Mouse (Mus musculus) left cerebral cortex, postnatal 14 days (tissue): ENCODE measurements around the gene Nup98. TPM values are rescaled to one million over a fixed set of nuclear protein-coding genes. Genes with fewer than 3 reads are reported as not detected.

Experiments
- DNase-seq, 2 experiments: peaks; one replicate each; pipeline ENCODE4 v3.0.0; 2021 to 2022; ENCODE audit warnings: low spot score in 2 of 2, mixed read lengths in 1 of 2
- intact Hi-C: fragments of 180-260 bp; cut with DNase I; formaldehyde crosslinking; loops from one replicate; pipeline ENCODE4 v1.15.1; 2025
- total RNA-seq, 2 experiments: library from RNA; stranded (reverse); gene quantifications; 2 replicates each; pipeline ENCODE4 v1.2.3; 2021

Nup98 gene
- total RNA-seq, 2 experiments from 2014 or later: 32.2 to 37.2 TPM

DNA sequence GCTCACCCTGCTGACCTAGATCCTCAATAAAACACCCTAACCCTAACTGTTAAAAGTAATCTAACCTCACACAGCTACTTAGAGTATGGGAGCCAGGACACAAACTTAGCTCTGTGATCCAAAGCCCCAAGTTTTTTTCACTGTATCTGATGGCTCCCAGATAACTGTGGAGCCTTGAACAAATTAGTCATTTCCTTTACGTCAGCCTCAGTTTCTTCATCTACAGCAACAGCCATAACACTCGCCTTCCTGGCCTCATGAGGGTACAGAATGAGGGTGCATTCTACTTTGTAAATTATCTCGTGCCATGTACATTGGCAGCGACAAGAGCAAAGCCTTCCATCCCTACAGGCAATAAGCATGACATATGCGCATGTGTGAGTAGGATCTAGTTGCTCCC lies 32.4 kb upstream of the Nup98 start:
- DNase-seq: no peak
- intact Hi-C loops: loop anchor here (10.0 kb wide), 1 partner anchor 588 kb away; no protein-coding TSS in a partner anchor

DNA sequence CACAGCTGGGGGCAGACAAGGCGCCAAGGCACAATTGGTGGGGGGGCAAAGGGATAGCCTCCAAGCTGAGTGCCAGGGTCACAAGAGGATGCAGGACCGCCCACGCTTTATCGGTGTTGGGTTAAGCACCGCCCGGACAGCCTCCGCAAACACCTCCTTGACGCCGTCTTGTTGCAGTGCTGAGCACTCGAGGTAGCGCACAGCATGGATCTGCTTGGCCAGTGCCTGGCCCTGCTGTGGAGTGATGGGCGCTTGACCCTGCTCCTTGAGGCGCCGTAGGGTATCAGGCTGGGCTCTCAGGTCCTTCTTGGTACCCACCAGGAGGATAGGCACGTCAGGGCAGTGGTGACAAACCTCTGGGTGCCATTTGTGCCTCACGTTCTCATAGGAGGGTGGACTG lies 29.6 kb upstream of the Nup98 start:
- intact Hi-C loops: no loop called here
- DNase-seq: no peak

GRCm38 (mm10) chr7:102238686-102239286 lies 28.8 kb upstream of the Nup98 start:
- DNase-seq: no peak
- intact Hi-C loops: no loop called here

DNA sequence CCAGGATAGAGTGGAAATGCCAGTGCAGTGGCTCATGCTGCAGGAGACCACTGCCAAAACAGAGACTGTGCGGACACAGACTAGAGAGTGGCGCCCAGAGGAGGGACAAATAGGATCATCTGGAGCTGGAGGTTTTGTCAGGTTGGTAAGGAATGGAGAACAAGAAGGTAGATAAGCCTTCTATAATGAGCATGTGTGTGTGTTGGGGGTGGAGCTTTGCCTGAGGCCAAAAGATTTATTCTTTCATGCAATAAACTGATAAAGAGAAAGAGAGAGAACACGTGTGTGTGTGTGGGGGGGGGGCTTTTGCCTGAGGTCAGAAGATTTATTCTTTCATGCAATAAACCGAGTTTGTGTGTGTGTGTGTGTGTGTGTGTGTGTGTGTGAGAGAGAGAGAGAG lies 23.1 kb upstream of the Nup98 start:
- no peak for DNase-seq
- intact Hi-C loops: no loop called here

DNA sequence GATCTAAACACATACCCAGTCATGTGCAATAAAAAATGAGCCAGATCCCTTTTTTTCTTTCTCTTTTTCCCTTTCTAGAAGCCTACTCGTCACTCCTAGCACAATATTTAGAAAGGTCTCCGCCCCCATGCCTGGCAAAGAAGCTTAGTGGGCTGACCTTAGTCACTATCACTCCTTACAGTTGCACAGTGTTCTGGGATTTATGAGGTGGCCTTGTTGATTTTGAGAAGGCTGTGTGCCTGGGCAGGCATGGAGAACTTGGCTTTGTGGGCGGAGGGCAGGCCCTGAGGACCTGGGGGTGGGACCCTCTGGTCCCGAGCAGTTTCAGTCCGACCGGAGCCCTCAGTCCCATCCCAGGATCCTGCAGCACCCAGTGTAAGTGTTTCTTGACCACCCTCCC lies 19.8 kb upstream of the Nup98 start:
- intact Hi-C loops: no loop called here
- no peak for DNase-seq

DNA sequence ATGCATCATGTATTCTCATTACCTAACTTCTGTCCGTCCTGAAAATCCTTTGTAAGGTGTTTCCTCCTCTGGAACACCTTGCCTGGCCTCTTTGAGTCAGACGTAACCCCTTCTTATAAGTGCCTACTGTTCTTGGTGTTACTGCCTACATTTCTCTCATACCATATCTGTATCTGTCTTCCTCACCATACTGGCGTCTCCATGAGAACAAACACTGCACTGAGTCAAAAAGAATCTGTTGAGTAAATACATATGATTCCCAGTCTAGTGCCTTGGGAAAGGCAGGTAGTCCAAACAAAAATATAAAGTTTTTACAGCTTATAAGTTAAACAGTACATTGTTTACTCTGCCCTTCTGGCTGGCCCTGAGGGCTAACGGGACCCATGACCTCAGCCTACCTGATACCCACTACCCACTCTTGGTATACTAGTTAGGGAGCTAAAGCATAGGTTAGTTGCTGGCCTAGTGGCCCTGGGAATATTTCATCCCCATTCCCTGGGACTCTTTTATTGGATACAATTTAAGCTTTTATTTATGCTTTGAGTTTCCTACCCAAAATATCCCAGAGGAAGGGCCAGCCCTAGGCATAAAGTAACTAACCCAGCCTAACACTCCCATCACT lies 18.2 kb upstream of the Nup98 start:
- DNase-seq: no peak
- intact Hi-C loops: no loop called here

- DNase-seq: no peak
- intact Hi-C loops: no loop called here
These were observed 16.1 kb upstream of the Nup98 start for GRCm38 (mm10) chr7:102226051-102226450.

DNA sequence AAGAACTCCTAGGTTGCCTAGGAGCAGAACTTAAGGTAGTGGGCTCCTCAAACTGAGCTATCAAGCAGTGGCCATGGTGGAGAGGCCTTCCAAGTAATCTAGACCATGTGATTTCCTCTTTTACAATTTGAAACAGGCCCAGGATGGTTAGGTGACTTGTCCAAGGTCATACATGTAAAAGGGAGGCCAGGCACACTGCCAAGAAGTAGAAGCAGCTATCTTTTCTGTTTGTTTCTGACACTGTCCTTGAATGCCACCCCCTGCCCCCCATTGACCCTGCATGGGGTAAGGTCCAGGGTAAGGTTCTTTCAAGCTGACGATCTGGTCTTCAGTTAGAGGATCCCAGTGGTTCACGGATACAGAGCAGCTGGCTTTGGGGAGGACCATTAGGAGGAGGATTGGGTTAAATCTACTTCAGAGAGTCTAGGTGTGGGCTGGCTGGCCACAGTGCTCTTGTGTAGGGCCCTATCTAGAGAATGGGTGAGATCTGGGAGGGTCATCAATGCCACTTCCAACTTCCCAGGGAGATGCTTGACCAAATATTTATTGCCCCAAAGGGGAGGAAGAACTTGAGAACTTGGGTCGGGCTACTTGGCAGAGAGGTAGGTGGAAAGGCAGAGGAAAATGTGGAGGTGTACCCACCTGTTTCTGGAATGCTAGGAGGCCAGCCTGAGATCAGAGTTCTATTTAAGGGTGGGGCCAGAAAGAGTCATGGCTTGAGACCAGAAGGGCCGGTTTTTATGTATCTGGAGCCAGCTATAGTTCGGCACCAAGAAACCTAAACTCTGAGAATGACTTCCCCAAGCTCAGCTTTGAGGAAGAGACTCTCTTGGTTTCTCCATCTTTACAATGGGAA lies 14.1 kb upstream of the Nup98 start:
- intact Hi-C loops: no loop called here
- no peak for DNase-seq

DNA sequence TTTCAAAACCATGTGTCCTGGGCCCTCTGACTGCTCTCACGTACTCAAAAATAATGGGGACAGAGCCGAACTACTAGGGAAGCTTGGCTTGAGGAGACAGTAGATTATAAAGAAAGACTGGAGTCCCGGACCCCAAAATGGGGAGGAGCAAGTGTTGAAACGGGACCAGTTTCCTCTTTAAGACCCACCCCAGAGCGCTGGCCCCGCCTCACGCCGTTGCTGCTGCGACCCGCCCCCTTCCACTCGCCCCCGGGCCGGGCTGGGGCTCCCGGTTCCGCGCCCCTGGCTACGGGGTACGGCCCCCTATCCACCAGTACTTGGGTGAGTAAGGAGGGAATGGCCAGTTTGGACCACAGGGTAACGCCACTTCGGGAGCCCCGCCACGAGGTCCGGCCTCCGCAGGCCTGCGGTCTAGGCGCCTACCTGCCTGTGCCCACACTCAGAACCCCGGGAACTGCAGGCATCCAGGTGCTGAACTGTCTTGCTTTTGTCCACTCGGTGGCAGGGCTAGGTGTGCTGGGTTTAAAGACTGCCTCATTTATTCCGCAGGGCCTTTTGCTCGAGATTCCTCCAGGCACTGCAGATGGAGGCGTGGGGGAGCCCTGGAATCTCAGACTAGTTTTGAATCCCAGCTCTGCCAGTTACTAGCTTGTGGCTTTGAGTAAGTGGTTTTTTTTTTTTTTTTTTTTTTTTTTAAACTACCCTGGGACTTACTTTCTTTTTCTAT lies 13.0 kb upstream of the Nup98 start:
- intact Hi-C loops: no loop called here

DNA sequence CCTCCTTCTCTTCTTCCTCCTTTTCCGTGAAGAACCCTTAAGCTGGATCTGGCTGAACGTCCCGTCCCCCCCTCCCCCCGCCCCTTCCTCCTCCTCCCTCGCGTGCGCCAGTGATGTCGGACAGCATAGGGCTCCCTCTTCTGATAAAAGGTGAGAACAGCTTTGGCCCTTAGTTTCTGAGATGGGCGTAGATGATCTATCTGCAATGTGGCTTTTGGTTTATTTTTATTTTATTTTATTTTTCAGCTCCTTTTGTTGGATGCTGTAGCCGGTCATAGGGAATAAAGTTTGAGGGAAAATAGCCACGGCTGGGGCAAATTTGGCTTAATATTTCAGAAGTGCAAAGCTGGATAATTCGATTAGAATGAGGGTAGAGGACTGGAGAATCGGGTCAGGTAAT lies 12.4 kb upstream of the Nup98 start:
- intact Hi-C loops: no loop called here
- peak in 1 of 2 experiments; percentile 38 for DNase-seq

More for the DNA sequence above, 13.0 kb upstream of the Nup98 start:
- DNase-seq: peak in 1 of 2 experiments; percentile 55

DNA sequence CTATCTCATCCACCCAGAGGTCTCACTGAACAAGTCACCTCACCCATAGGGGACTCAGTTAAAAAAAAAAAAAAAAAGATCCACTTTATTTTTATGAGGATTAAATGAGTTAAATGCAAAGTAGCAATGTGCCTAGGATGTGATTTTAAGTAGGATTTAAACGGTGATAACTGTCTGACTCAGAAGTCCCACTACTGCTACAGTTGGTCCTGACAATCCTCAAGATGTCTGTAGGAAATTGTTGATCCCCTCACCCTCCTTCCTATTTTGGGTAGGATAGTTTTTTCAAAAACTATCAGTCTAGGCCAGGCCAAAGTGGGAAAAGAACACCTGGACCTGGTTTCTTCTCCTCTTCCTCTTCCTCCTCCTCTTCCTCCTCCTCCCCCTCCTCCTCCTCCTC lies 11.9 kb upstream of the Nup98 start:
- intact Hi-C loops: no loop called here
- DNase-seq: no peak

DNA sequence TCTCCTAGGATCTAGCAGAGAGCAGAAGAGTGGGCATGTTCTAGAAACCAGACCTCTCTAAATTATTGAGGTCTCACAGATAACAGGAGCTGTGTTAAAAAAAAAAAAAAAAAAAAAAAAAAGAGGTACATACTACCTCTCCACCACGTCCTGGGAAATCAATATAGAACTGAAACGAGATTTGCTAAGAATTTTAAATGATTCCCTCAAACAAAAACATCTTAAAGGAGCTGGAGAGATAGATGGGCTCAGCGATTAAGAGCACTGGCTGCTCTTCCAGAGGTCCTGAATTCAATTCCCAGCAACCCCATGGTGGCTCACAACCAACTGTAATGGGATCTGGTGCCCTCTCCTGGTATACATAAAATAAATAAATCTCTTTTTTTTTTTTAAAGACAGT lies 1.1 kb upstream of the Nup98 start:
- intact Hi-C loops: loop anchor here (5.0 kb wide), 1 partner anchor 41 kb away; no protein-coding TSS in a partner anchor

GRCm38 (mm10) chr7:102208806-102209363 lies 1.1 kb downstream of the Nup98 start:
- no peak for DNase-seq
- intact Hi-C loops: no loop called here

More for the DNA sequence above, 1.1 kb upstream of the Nup98 start:
- DNase-seq: no peak

DNA sequence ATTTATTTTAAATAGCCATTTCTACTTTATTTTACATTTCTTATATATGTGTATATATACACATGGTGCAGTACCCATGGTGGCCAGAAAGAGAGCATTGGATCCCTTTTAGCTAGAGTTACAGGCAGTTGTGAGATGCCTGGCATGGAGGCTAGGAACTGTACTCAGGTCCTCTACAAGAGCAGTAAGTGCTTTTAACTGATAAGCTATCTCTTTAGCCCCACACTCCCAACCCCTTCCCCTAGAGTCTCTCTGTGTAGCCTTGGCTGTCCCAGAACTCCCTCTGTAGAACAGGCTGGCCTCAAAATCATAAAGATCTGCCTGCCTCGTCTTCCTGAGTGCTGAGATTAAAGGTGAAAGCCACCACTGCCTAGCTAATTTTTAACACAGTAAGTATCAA lies 4.3 kb downstream of the Nup98 start:
- intact Hi-C loops: no loop called here
- DNase-seq: no peak

DNA sequence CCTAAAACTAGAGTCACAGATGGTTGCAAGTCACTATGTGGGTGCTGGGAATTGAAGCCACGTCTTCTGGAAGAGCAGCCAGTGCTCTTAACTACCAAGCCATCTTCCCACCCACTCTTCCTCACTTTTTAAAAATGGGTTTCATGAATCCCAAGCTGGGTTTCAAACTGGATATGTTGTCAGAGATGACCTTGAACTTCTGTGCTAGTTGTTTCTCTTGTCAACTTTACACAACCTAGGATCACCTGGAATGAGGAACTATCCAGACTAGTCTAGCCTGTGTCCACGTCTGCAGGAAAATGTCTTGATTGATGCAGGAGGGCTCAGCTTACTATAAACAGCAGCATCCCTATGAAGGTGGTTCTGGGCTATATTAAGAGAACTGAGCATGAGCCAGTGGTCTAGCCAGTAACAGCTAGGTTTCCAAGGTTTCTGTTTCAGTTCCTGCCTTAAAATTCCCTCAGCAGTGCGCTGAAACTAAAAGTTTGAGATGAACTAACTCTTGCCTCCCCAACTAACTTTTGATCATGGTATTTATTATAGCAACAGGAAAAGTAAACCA lies 5.6 kb downstream of the Nup98 start:
- intact Hi-C loops: no loop called here
- DNase-seq: no peak

DNA sequence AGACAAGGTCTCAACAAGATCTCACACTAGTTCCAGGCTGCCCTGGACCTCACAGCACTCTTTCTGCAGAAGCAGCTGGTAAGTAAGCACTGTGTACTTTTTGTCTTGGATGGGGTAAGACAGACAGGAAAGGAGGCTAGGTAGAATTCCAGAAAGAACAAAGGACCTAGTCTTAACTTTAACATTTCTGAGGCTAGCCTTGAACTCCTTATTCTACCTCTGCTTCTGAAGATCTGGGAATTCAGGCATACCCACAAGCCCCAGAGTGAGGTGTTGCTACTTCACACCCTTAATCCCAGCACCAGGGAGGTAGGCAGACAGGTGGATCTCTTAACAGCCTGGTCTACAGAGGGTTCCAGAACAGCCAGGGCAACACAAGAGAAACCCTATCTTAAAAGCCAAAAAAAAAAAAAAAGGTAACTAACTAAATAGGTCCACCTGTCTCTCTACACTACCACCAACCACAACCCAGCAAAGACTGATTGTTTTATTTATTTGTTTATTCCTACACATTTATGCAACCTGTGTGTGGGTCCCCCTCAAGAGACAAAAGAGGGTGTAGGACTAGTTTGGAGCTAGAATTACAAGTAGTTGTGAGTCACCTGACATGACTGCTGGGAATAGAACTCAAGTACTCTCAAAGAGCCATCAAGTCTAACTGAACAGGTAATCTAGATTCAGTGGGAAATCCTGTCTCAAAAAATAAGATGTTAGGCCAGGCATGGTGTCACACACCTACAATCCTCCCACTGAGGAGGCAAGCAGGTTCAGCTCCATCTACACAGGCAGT lies 8.8 kb downstream of the Nup98 start:
- intact Hi-C loops: no loop called here
- DNase-seq: no peak

- intact Hi-C loops: no loop called here
- DNase-seq: no peak
These were observed 9.4 kb downstream of the Nup98 start for GRCm38 (mm10) chr7:102200576-102200975.

DNA sequence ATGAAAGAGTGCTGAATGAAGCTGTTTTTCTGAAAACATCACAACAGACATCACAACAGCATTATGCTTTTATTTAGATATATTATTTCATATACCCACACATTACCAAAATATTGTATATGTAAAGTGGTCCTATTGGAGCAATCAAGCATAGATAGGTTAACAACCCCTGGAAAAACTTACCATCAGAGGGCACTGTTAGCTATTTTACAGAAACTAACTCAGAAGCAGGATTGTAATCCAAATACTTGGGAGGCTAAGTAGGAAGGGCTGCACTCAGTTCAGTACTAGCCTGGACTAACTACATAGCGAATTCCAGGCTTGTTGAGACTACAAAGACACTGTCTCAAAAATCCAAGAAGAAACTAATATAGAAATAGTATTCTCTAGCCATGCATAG lies 17.6 kb downstream of the Nup98 start:
- intact Hi-C loops: no loop called here
- no peak for DNase-seq
